Mouse (Mus musculus) liver, embryonic 15.5 days (tissue): ENCODE results near the gene Alcam. TPM values are rescaled to one million over a fixed set of nuclear protein-coding genes. Genes with fewer than 3 reads are reported as not detected.

Experiments
- ATAC-seq: fragments of 200-750 bp; cut with Nextera tagmentation; 2 replicates; pipeline ENCODE4 v1.8.0; 2017; ENCODE audit warnings: moderate number of reproducible peaks, mild to moderate bottlenecking, moderate library complexity; ENCODE audit not compliant: insufficient read depth
- H3K27ac ChIP-seq: fragments of 300-500 bp; sonication (generic); replicated peaks from 2 replicates; pipeline ENCODE4 v1.5.1; 2015; ENCODE audit warnings: mild to moderate bottlenecking, inconsistent platforms
- H3K27me3 ChIP-seq: fragments of 300-500 bp; sonication (generic); 2 replicates; pipeline ENCODE4 v1.6.1; 2015; ENCODE audit warnings: mild to moderate bottlenecking, inconsistent platforms
- H3K36me3 ChIP-seq: fragments of 300-500 bp; sonication (generic); replicated peaks from 2 replicates; pipeline ENCODE4 v1.6.1; 2015; ENCODE audit warnings: moderate library complexity, mild to moderate bottlenecking, inconsistent platforms
- H3K4me1 ChIP-seq: fragments of 300-500 bp; sonication (generic); replicated peaks from 2 replicates; pipeline ENCODE4 v1.6.1; 2015; ENCODE audit warnings: inconsistent platforms
- H3K4me2 ChIP-seq: fragments of 300-500 bp; sonication (generic); 2 replicates; pipeline ENCODE4 v1.6.1; 2015; ENCODE audit warnings: moderate library complexity, mild to moderate bottlenecking, inconsistent platforms
- H3K4me3 ChIP-seq: fragments of 300-500 bp; sonication (generic); replicated peaks from 2 replicates; pipeline ENCODE4 v1.5.1; 2015; ENCODE audit warnings: mild to moderate bottlenecking, inconsistent platforms
- H3K9ac ChIP-seq: fragments of 300-500 bp; sonication (generic); 2 replicates; pipeline ENCODE4 v1.6.1; 2015; ENCODE audit warnings: moderate library complexity, mild to moderate bottlenecking, inconsistent platforms
- H3K9me3 ChIP-seq: fragments of 300-500 bp; sonication (generic); replicated peaks from 2 replicates; pipeline ENCODE4 v1.6.1; 2016; ENCODE audit warnings: inconsistent platforms
- WGBS: fragments of 180-500 bp; shearing (Covaris S2); methylation state at CpG from one replicate; pipeline ENCODE4 v1.1.7; 2015; ENCODE audit warnings: mixed read lengths; ENCODE audit not compliant: insufficient replicate concordance; 5-methylcytosine and 5-hydroxymethylcytosine counted together
- polyA plus RNA-seq: library from polyadenylated mRNA; unstranded; fragments of >200 nt; fragmentation: Nextera tagmentation; extraction: Ambion mirVana; gene quantifications from 2 replicates; pipeline ENCODE4 v1.2.1, GENCODE M21; 2015

Gene Alcam
- 6.5 and 6.8 TPM in 2 replicates for polyA plus RNA-seq

DNA sequence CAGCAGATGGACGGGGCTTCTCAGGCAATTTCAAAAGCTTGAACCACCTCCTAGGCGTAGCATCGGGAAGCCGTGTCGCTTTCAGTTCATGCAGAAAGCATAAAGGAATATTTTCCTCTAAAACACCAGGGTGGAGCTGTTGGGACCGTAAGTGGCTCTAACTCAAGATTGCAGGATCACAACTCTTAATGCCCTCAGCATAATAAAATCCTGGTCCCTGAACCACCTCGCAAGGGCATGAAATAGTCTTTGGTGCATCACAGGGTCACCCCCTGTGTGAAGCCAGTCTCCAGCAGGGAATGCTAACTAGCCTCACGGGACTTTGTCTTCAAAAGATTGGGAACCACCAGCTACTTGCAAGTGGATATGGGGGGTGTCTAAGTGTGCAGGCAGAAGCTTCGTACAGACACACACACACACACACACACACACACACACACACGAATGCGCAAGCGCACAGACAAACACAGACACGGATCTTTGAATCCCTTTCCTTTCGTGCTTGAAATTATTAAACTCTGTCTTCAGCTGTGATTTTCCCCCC, at the start of gene Alcam:
Gene Alcam (minus strand): TSS at position 104 of the 544 bp plus-strand sequence.
- ATAC-seq: no peak
- Histone ChIP-seq H3K4me1 (peaks cover 4% of the 10 kb centered on the region; the same call in 1 of the 2 replicates), H3K9me3 (no peaks in the 10 kb centered on the region), H3K4me3 (peak within 1 kb of the TSS; percentile 59), H3K4me2 (peak within 1 kb of the TSS; percentile 63), H3K9ac (no peak within 1 kb of the TSS), H3K27ac (no peak within 1 kb of the TSS), H3K36me3 (no peaks in the 10 kb centered on the region), H3K27me3 (peaks cover 50% of the 10 kb centered on the region)
- WGBS: 3% methylated on average over 14 of the region's 14 CpGs

DNA sequence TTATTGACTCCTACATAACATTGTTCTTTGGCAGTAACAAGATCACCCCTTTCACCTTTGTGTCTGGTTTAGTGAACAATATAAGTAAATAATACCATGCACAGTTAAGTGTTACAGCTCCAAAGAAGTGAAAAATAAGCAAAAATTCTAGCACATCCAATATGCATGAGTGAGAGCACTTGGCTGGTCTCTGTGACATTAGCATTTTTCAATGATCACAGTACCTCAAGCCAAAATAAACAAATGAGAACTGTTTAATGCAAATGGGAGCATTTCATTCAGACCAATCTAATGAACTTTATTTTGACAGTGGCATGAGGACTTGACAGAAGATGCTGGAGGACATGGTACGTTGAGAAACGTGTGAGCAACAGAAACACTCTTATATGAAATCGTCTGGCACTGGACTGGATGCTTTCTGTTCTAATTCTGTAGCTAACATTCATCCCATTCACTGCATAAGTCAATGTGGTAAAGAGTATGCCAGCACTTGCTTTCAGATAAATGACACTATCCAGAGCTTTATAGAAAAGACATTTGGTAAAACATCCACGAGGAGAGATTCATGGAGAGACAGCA, 45.0 kb upstream of the Alcam start:
- H3K4me2 ChIP-seq: no peak overlapping the region
- H3K4me3 ChIP-seq: no peak overlapping the region
- no peaks in the 10 kb centered on the region for H3K4me1 ChIP-seq
- H3K27ac ChIP-seq: no peak overlapping the region
- ATAC-seq: no peak
- H3K9me3 ChIP-seq: no peaks in the 10 kb centered on the region
- no peak overlapping the region for H3K9ac ChIP-seq
- H3K36me3 ChIP-seq: no peaks in the 10 kb centered on the region
- WGBS: 45% methylated on average over 4 of the region's 4 CpGs
- H3K27me3 ChIP-seq: no peaks in the 10 kb centered on the region

DNA sequence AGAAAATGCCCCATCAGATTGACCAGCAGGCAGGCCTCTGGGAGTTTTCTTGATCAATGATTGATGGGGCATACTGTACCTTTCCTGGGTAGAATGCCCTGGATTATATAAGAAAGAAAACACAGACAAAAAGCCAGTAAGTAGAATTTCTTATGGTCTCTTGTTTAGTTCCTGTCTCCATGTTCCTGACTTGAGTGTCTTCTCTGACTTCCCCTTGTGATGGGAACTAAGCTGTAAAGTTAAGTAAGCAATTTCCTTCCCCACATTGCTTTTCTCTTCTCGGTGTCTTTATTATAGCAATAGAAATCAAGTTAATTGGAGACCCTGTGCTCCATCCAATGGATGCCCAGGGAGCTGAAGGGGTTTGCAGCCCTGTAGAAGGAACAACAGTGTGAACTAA, 36.7 kb upstream of the Alcam start:
- WGBS: 18% methylated on average over 1 of the region's 1 CpGs

DNA sequence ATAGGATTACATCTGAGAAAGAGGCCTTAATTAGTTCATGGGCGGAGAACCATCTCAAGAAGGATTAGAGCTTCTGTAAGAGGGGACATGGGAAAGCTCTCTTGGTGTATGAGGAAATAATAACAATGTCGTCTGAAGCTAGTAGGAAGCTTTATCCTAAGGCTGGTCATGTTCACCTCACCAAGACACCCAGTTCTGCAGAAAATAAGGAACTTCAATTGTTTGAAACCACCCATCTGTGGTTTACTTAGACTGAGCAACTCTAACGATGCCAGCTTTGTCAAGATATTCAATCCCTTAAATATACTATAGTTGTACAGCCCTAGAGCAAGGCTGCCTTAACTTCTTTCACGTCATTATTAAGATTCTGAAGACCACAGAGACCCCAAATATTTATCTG, 20.4 kb upstream of the Alcam start:
- 30% methylated on average over 4 of the region's 4 CpGs for WGBS

More for the DNA sequence above, 36.7 kb upstream of the Alcam start:
- Histone ChIP-seq H3K4me2 (no peak overlapping the region), H3K9ac (no peak overlapping the region), H3K27ac (no peak overlapping the region), H3K4me3 (no peak overlapping the region), H3K4me1 (no peaks in the 10 kb centered on the region), H3K27me3 (no peaks in the 10 kb centered on the region), H3K36me3 (no peaks in the 10 kb centered on the region), H3K9me3 (no peaks in the 10 kb centered on the region)
- ATAC-seq: no peak

DNA sequence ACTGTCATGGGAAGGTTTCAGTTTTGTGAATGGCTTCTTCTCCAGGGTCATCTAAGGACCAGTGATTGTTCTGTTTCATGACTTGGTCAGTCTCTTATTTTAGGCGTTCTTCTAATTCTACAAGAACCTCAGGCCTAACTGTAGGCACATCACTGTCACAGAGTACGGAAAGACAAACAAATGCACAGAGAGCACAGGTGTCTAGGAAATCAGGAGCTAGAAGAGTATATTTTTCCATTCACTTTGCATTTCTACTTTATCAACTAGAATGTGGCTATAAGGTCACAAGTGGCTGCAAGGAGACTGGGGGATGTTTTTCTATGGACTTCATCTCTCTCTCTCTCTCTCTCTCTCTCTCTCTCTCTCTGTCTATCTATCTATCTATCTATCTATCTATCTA, 19.2 kb upstream of the Alcam start:
- ATAC-seq: no peak
- WGBS: 76% methylated on average over 2 of the region's 2 CpGs
- no peaks in the 10 kb centered on the region for H3K9me3 ChIP-seq
- no peaks in the 10 kb centered on the region for H3K36me3 ChIP-seq
- no peak overlapping the region for H3K9ac ChIP-seq
- H3K4me3 ChIP-seq: no peak overlapping the region
- no peaks in the 10 kb centered on the region for H3K27me3 ChIP-seq
- no peaks in the 10 kb centered on the region for H3K4me1 ChIP-seq
- no peak overlapping the region for H3K27ac ChIP-seq
- H3K4me2 ChIP-seq: no peak overlapping the region

More for the DNA sequence above, 20.4 kb upstream of the Alcam start:
- Histone ChIP-seq H3K27me3 (no peaks in the 10 kb centered on the region), H3K9me3 (no peaks in the 10 kb centered on the region), H3K27ac (no peak overlapping the region), H3K36me3 (no peaks in the 10 kb centered on the region), H3K4me3 (no peak overlapping the region), H3K9ac (no peak overlapping the region), H3K4me2 (no peak overlapping the region), H3K4me1 (no peaks in the 10 kb centered on the region)
- ATAC-seq: no peak

DNA sequence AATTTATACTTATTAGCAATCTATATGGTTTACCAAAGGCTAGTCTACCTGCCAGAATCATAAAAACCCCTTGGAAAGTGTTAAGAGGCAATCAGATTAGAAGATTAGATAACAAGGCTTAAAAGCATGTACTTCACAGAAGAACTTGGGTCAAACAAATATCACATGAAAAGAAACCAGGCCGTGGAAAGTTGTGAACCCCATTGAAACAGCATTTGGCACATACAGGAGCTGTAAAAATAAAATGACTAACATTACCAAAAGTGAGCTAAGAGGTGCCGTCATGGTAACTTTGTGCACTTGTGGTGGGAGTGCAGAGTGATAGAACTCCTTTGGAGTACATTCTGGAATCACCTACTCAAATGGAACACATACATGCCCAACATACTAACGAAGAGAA, 18.8 kb upstream of the Alcam start:
- Histone ChIP-seq H3K27ac (no peak overlapping the region), H3K9me3 (no peaks in the 10 kb centered on the region), H3K36me3 (no peaks in the 10 kb centered on the region), H3K9ac (no peak overlapping the region), H3K4me3 (no peak overlapping the region), H3K4me2 (no peak overlapping the region), H3K4me1 (no peaks in the 10 kb centered on the region), H3K27me3 (no peaks in the 10 kb centered on the region)
- 63% methylated on average over 3 of the region's 3 CpGs for WGBS
- no peak for ATAC-seq

DNA sequence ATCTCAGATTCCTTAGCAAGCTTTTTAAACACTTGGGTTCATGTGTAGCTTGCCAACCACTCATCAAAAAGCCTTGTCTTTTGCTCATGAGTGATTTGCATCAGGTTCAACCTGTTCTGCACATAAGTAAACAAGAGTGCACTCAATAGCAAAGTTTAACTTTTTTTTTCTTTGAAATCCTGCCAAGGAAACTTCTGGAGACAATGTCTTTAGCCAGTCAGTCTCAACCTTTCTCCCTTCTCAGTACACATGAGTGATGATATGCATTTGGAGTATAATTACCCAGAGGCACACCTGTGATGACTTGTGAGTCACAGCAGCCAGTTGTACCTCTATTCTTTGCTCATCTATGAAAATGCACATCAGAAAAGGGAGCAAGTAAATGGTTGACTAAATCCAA, 18.2 kb upstream of the Alcam start:
- Histone ChIP-seq H3K27ac (no peak overlapping the region), H3K4me1 (no peaks in the 10 kb centered on the region), H3K9me3 (no peaks in the 10 kb centered on the region), H3K4me3 (no peak overlapping the region), H3K27me3 (no peaks in the 10 kb centered on the region), H3K36me3 (no peaks in the 10 kb centered on the region), H3K9ac (no peak overlapping the region), H3K4me2 (no peak overlapping the region)
- ATAC-seq: no peak

DNA sequence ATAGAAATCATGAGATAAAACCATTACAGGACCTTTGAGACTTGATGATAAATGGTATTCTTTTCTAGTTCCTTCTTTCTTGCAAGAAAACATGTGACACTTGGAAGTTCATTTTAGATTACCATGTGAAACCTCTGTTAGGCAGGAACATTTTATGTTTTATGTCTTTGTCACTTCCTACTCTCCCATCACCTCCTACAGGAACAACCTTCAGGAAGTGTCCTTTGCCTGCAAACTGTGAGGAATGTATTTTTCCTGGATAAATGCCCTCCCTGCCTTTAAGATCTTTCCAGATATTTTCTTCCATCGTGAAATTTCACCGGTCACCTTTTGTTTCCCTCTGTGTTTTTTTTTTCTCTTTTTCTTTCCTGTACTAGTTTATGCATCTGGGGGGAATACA, 17.0 kb upstream of the Alcam start:
- no peaks in the 10 kb centered on the region for H3K4me1 ChIP-seq
- ATAC-seq: no peak
- no peaks in the 10 kb centered on the region for H3K9me3 ChIP-seq
- no peak overlapping the region for H3K4me3 ChIP-seq
- no peak overlapping the region for H3K9ac ChIP-seq
- H3K4me2 ChIP-seq: no peak overlapping the region
- H3K36me3 ChIP-seq: no peaks in the 10 kb centered on the region
- H3K27me3 ChIP-seq: no peaks in the 10 kb centered on the region
- no peak overlapping the region for H3K27ac ChIP-seq
- WGBS: 67% methylated on average over 2 of the region's 2 CpGs

DNA sequence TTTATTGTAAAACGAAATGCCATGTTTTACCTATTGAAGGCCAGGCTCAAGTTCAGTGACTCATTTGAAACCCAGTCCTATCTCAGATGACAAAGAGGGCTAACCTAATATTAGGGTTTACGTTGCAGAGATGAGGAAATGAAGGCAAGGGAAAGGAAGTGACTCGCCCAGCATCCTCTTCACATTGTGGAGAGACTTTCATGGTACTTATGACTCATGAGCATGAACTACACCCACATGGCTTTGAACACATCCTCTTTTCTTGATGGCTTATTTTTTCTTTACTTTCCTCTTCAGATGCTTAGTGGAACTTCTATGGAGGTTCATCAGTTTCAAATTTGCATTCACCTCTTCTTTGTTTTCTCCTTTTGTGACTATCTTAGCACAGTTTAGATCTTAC, 16.4 kb upstream of the Alcam start:
- H3K4me2 ChIP-seq: no peak overlapping the region
- H3K4me3 ChIP-seq: no peak overlapping the region
- no peaks in the 10 kb centered on the region for H3K36me3 ChIP-seq
- H3K27me3 ChIP-seq: no peaks in the 10 kb centered on the region
- 24% methylated on average over 3 of the region's 3 CpGs for WGBS
- no peak overlapping the region for H3K9ac ChIP-seq
- H3K27ac ChIP-seq: no peak overlapping the region
- no peaks in the 10 kb centered on the region for H3K9me3 ChIP-seq
- H3K4me1 ChIP-seq: no peaks in the 10 kb centered on the region
- no peak for ATAC-seq

DNA sequence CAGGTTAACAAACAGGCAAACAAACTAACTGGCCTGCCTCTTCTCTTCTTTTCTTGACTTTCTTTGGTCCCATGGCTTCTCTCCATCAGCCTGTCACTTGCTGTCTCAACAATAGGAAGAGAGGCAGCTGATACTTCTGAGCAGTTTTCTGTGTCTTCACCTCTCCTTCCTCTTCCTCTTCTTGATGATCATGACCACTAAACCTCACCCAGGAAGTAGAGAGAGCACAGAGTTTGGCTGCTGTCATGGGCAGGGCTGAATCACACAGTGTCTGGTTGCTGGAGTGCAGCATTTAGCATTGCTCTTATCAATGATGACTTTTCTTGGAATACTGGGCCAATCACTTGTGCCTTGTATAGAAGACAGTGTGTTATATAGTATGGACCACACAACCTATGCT, 14.6 kb upstream of the Alcam start:
- Histone ChIP-seq H3K9ac (no peak overlapping the region), H3K9me3 (no peaks in the 10 kb centered on the region), H3K4me1 (no peaks in the 10 kb centered on the region), H3K27ac (no peak overlapping the region), H3K36me3 (no peaks in the 10 kb centered on the region), H3K4me3 (no peak overlapping the region), H3K27me3 (no peaks in the 10 kb centered on the region), H3K4me2 (no peak overlapping the region)
- no peak for ATAC-seq

DNA sequence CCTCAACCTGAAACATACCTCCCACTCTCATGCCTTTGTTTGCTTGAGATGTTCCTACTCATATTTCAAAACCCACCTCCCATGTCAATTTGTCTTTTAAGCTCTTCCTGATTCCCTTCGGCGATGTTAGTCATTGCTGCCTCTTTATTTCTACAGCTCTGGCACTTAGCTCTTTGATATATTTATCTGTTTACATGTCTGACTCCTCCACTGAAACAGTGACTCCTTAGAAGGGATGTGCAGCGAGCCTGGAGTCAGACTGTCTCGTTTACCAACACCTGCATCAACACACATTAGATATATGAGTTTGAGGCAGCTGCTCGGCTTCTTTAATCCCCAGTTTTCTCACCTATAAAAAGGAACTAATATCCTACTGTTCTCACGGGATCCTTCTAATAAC, 12.9 kb upstream of the Alcam start:
- Histone ChIP-seq H3K9me3 (no peaks in the 10 kb centered on the region), H3K4me2 (no peak overlapping the region), H3K27ac (no peak overlapping the region), H3K36me3 (no peaks in the 10 kb centered on the region), H3K4me3 (no peak overlapping the region), H3K27me3 (no peaks in the 10 kb centered on the region), H3K9ac (no peak overlapping the region), H3K4me1 (no peaks in the 10 kb centered on the region)
- no peak for ATAC-seq
- 61% methylated on average over 6 of the region's 6 CpGs for WGBS

DNA sequence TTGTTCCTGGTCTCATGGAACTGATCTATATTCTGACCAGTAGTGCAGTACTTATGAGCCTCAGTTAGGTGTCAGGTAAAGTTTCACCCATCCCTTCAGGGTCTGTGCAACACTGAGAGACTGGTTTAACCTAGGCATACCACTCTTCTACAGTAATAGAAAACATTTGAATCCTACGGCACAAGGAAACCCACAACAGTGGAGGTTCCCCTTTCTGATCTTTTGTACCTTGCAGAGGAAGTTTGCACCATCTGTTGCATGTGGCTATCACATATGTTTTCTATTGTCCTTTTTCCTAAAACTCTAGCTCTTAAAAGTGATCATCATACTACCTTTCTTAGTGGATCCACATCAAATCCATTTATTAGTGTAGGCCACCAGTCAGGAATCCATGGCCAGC, 10.7 kb upstream of the Alcam start:
- Histone ChIP-seq H3K36me3 (no peaks in the 10 kb centered on the region), H3K4me3 (no peak overlapping the region), H3K4me1 (no peaks in the 10 kb centered on the region), H3K4me2 (no peak overlapping the region), H3K27me3 (no peaks in the 10 kb centered on the region), H3K27ac (no peak overlapping the region), H3K9ac (no peak overlapping the region), H3K9me3 (no peaks in the 10 kb centered on the region)
- ATAC-seq: no peak
- 36% methylated on average over 1 of the region's 1 CpGs for WGBS
